Mouse (Mus musculus): ENCODE data around the gene Adcy4. TPM values are rescaled to one million over a fixed set of nuclear protein-coding genes. Genes with fewer than 3 reads are reported as not detected.
A peak's percentile ranks its signal among the peaks of the same experiment; 100 is the strongest.

Gene Adcy4
- total and polyA plus RNA-seq, 3 experiments, result 16.1 to 40.0 (median 20.3) TPM

- TF ChIP-seq EP300 (IDR thresholded peaks at IDR 0.05; ENCODE audit: insufficient read depth, low read depth, low read length) (peak; percentile 68), CTCF (IDR thresholded peaks at IDR 0.05) (no peak)
- 50% methylated on average over 15 of the region's 15 CpGs for WGBS
- H3K4me3 ChIP-seq, result no peak overlapping the region
- no peaks in the 10 kb centered on the region for H3K27me3 ChIP-seq (ENCODE audit: control insufficient read depth, insufficient read depth, low read length)
- intact Hi-C loops (cut with DNase I), result no loop called here
- no peaks in the 10 kb centered on the region for H3K79me2 ChIP-seq (replicated peaks; ENCODE audit: control insufficient read depth, insufficient read depth, low read length)
- peaks cover 3% of the 10 kb centered on the region; the same call in 1 of the 2 replicates for H3K4me1 ChIP-seq (ENCODE audit: control insufficient read depth, insufficient read depth, low read length)
- no peak overlapping the region for H3K9ac ChIP-seq (ENCODE audit: low read depth, low read length)
- no peaks in the 10 kb centered on the region for H3K36me3 ChIP-seq (ENCODE audit: control insufficient read depth, insufficient read depth, low read length)
- DNase-seq, result peak in 1 of 2 experiments; percentile 62
- H3K27ac ChIP-seq, result peak overlapping the region; percentile 71
These were observed 11.7 kb upstream of the Adcy4 start for GRCm38 (mm10) chr14:55795380-55796163.

- Histone ChIP-seq H3K27ac (no peak overlapping the region; the same call in 1 of the 2 replicates), H3K79me2 (replicated peaks; ENCODE audit: control insufficient read depth, insufficient read depth, low read length) (no peaks in the 10 kb centered on the region), H3K27me3 (ENCODE audit: control insufficient read depth, insufficient read depth, low read length) (no peaks in the 10 kb centered on the region), H3K4me1 (ENCODE audit: control insufficient read depth, insufficient read depth, low read length) (peaks cover 3% of the 10 kb centered on the region; the same call in 1 of the 2 replicates), H3K4me3 (no peak overlapping the region), H3K36me3 (ENCODE audit: control insufficient read depth, insufficient read depth, low read length) (no peaks in the 10 kb centered on the region), H3K9ac (ENCODE audit: low read depth, low read length) (no peak overlapping the region)
- intact Hi-C loops (cut with DNase I), result no loop called here
- TF ChIP-seq POLR2A (IDR thresholded peaks at IDR 0.05; ENCODE audit: insufficient read depth, low read depth, low read length) (no peak), CTCF (IDR thresholded peaks at IDR 0.05) (no peak), EP300 (IDR thresholded peaks at IDR 0.05; ENCODE audit: insufficient read depth, low read depth, low read length) (no peak)
- 58% methylated on average over 2 of the region's 2 CpGs for WGBS
- DNase-seq, result peak; percentile 26 to 33
These were observed 10.1 kb upstream of the Adcy4 start for GRCm38 (mm10) chr14:55793946-55794345.

GRCm38 (mm10) chr14:55793461-55793860 is 9.6 kb upstream of the Adcy4 start:
- 48% methylated on average over 2 of the region's 2 CpGs for WGBS
- H3K4me3 ChIP-seq, result no peak overlapping the region
- no peak overlapping the region for H3K9ac ChIP-seq (ENCODE audit: low read depth, low read length)
- no peaks in the 10 kb centered on the region for H3K36me3 ChIP-seq (ENCODE audit: control insufficient read depth, insufficient read depth, low read length)
- H3K4me1 ChIP-seq (ENCODE audit: control insufficient read depth, insufficient read depth, low read length), result peaks cover 3% of the 10 kb centered on the region
- intact Hi-C loops (cut with DNase I), result no loop called here
- no peak for TF ChIP-seq CTCF (IDR thresholded peaks at IDR 0.05)
- no peak for TF ChIP-seq EP300 (IDR thresholded peaks at IDR 0.05; ENCODE audit: insufficient read depth, low read depth, low read length)
- TF ChIP-seq POLR2A (IDR thresholded peaks at IDR 0.05; ENCODE audit: insufficient read depth, low read depth, low read length), result no peak
- H3K27me3 ChIP-seq (ENCODE audit: control insufficient read depth, insufficient read depth, low read length), result no peaks in the 10 kb centered on the region
- no peak for DNase-seq
- H3K79me2 ChIP-seq (replicated peaks; ENCODE audit: control insufficient read depth, insufficient read depth, low read length), result no peaks in the 10 kb centered on the region
- H3K27ac ChIP-seq, result no peak overlapping the region

- Histone ChIP-seq H3K27ac (peak within 1 kb of the TSS; percentile 26; the same call in 1 of the 2 replicates), H3K27me3 (ENCODE audit: control insufficient read depth, insufficient read depth, low read length) (no peaks in the 10 kb centered on the region), H3K79me2 (replicated peaks; ENCODE audit: control insufficient read depth, insufficient read depth, low read length) (no peaks in the 10 kb centered on the region), H3K9ac (ENCODE audit: low read depth, low read length) (peak within 1 kb of the TSS; percentile 50), H3K4me3 (peak within 1 kb of the TSS; percentile 51), H3K4me1 (ENCODE audit: control insufficient read depth, insufficient read depth, low read length) (no peaks in the 10 kb centered on the region; the same call in none of the 2 replicates), H3K36me3 (ENCODE audit: control insufficient read depth, insufficient read depth, low read length) (no peaks in the 10 kb centered on the region)
- WGBS, result 6% methylated on average over 40 of the region's 40 CpGs
- TF ChIP-seq EP300 (IDR thresholded peaks at IDR 0.05; ENCODE audit: insufficient read depth, low read depth, low read length), result no peak
- TF ChIP-seq POLR2A (IDR thresholded peaks at IDR 0.05; ENCODE audit: insufficient read depth, low read depth, low read length), result peak; percentile 38; the same call in 1 of the 2 replicates
- peak; percentile 15; the same call in 1 of the 2 replicates for TF ChIP-seq CTCF (IDR thresholded peaks at IDR 0.05)
- intact Hi-C loops (cut with DNase I), result no loop called here
- DNase-seq, result peak; percentile 68 to 76
These were observed 4.6 kb upstream of the Adcy4 start, which contains the start of gene Ripk3 for GRCm38 (mm10) chr14:55788256-55789050. Ripk3 (minus strand) TSS chr14:55788865.

GRCm38 (mm10) chr14:55787731-55788130 is 3.8 kb upstream of the Adcy4 start:
- no peak overlapping the region for H3K4me3 ChIP-seq
- H3K27me3 ChIP-seq (ENCODE audit: control insufficient read depth, insufficient read depth, low read length), result no peaks in the 10 kb centered on the region
- no peak for TF ChIP-seq POLR2A (IDR thresholded peaks at IDR 0.05; ENCODE audit: insufficient read depth, low read depth, low read length)
- no peak for TF ChIP-seq EP300 (IDR thresholded peaks at IDR 0.05; ENCODE audit: insufficient read depth, low read depth, low read length)
- no peak for TF ChIP-seq CTCF (IDR thresholded peaks at IDR 0.05)
- no peaks in the 10 kb centered on the region for H3K79me2 ChIP-seq (replicated peaks; ENCODE audit: control insufficient read depth, insufficient read depth, low read length)
- peak in 1 of 2 experiments; percentile 19 for DNase-seq
- no peaks in the 10 kb centered on the region; the same call in none of the 2 replicates for H3K4me1 ChIP-seq (ENCODE audit: control insufficient read depth, insufficient read depth, low read length)
- intact Hi-C loops (cut with DNase I), result no loop called here
- H3K9ac ChIP-seq (ENCODE audit: low read depth, low read length), result no peak overlapping the region
- WGBS, result 43% methylated on average over 11 of the region's 11 CpGs
- H3K27ac ChIP-seq, result no peak overlapping the region
- H3K36me3 ChIP-seq (ENCODE audit: control insufficient read depth, insufficient read depth, low read length), result no peaks in the 10 kb centered on the region
